Mouse (Mus musculus) limb, embryonic 14.5 days (tissue): ENCODE results near the gene Gm10715. TPM values are rescaled to one million over a fixed set of nuclear protein-coding genes. Genes with fewer than 3 reads are reported as not detected.
A peak's percentile ranks its signal among the peaks of the same experiment; 100 is the strongest.
"Not testable (repeated sequence)": the region's sequence is repeated elsewhere in the genome, so short reads cannot be mapped to it uniquely, and the experiment has no call there.

Experiments used
- ATAC-seq: fragments of 200-750 bp; cut with Nextera tagmentation; 2 replicates; pipeline ENCODE4 v1.8.0; 2017; ENCODE audit warnings: low read depth, moderate number of reproducible peaks, moderate TSS enrichment; ENCODE audit not compliant: low FRiP score
- DNase-seq: peaks from one replicate; pipeline ENCODE4 v3.0.0-alpha.2; 2015; ENCODE audit warnings: low spot score
- H3K27ac ChIP-seq: fragments of 300-500 bp; sonication (generic); replicated peaks from 2 replicates; pipeline ENCODE4 v1.5.1; 2014; ENCODE audit warnings: low read depth, mild to moderate bottlenecking, low read length, moderate library complexity, mixed read lengths
- H3K27me3 ChIP-seq: fragments of 300-500 bp; sonication (generic); 2 replicates; pipeline ENCODE4 v1.6.1; 2014; ENCODE audit warnings: low read length, mixed read lengths; ENCODE audit not compliant: control insufficient read depth, insufficient read depth
- H3K36me3 ChIP-seq: fragments of 300-500 bp; sonication (generic); 2 replicates; pipeline ENCODE4 v1.6.1; 2014; ENCODE audit warnings: mild to moderate bottlenecking, low read length, moderate library complexity, mixed read lengths; ENCODE audit not compliant: control insufficient read depth, insufficient read depth
- H3K4me1 ChIP-seq: fragments of 300-500 bp; sonication (generic); 2 replicates; pipeline ENCODE4 v1.6.1; 2014; ENCODE audit warnings: antibody characterized with exemption, low read length, mixed read lengths; ENCODE audit not compliant: control insufficient read depth, insufficient read depth
- H3K4me2 ChIP-seq: fragments of 300-500 bp; sonication (generic); replicated peaks from 2 replicates; pipeline ENCODE4 v1.6.1; 2014; ENCODE audit warnings: low read depth, mild to moderate bottlenecking, low read length, moderate library complexity; ENCODE audit not compliant: severe bottlenecking
- H3K4me3 ChIP-seq: fragments of 300-500 bp; sonication (generic); replicated peaks from 2 replicates; pipeline ENCODE4 v1.5.1; 2014; ENCODE audit warnings: low read length
- H3K9ac ChIP-seq: fragments of 300-500 bp; sonication (generic); 2 replicates; pipeline ENCODE4 v1.6.1; 2014; ENCODE audit warnings: mild to moderate bottlenecking, low read depth, low read length, moderate library complexity; ENCODE audit not compliant: severe bottlenecking
- H3K9me3 ChIP-seq: fragments of 300-500 bp; sonication (generic); 2 replicates; pipeline ENCODE4 v1.6.1; 2016; ENCODE audit warnings: low read length; ENCODE audit not compliant: control insufficient read depth
- WGBS: fragments of 180-500 bp; shearing (Covaris S2); extraction: QIAGEN DNeasy Blood & Tissue Kit; methylation state at CpG from one replicate; pipeline ENCODE4 v1.1.7; 2014; 5-methylcytosine and 5-hydroxymethylcytosine counted together
- polyA plus RNA-seq, 2 experiments: library from polyadenylated mRNA; depleted of rRNA in 1 of 2; stranded (reverse) in 1 of 2; unstranded in 1 of 2; fragments of >200 nt; fragmentation: Nextera tagmentation in 1 of 2; extraction: Ambion mirVana in 1 of 2; gene quantifications; 2 replicates each; pipeline versions ENCODE4 v1.2.1 to v1.2.3; 2012 to 2014

Gene Gm10715
- polyA plus RNA-seq, 2 experiments, result not detected

- H3K9ac ChIP-seq, ATAC-seq: not testable (repeated sequence)
Observed at GRCm38 (mm10) chr9:3009331-3009730, 27.3 kb upstream of the Gm10715 start.

GRCm38 (mm10) chr9:3012054-3012621, 24.5 kb upstream of the Gm10715 start:
- not testable (repeated sequence) for H3K27ac ChIP-seq, ATAC-seq, H3K27me3 ChIP-seq, H3K36me3 ChIP-seq, H3K4me3 ChIP-seq, H3K9ac ChIP-seq, DNase-seq, H3K9me3 ChIP-seq, H3K4me1 ChIP-seq, H3K4me2 ChIP-seq
- 77% methylated on average over 2 of the region's 7 CpGs for WGBS

More at GRCm38 (mm10) chr9:3009331-3009730, 27.3 kb upstream of the Gm10715 start:
- not testable (repeated sequence) for H3K4me2 ChIP-seq, H3K27ac ChIP-seq, H3K4me3 ChIP-seq, DNase-seq, H3K9me3 ChIP-seq, H3K4me1 ChIP-seq, H3K36me3 ChIP-seq, H3K27me3 ChIP-seq
- WGBS, result no CpG with 5 or more reads among the region's 5 CpGs

- not testable (repeated sequence) for H3K9ac ChIP-seq, DNase-seq, H3K4me2 ChIP-seq, H3K27me3 ChIP-seq, H3K36me3 ChIP-seq, H3K4me1 ChIP-seq, H3K9me3 ChIP-seq, H3K4me3 ChIP-seq, H3K27ac ChIP-seq
- no CpG with 5 or more reads among the region's 11 CpGs for WGBS
- ATAC-seq, result peak; percentile 54; the same call in 1 of the 2 replicates
Observed at GRCm38 (mm10) chr9:3012733-3013279, 23.9 kb upstream of the Gm10715 start, which contains the start of gene Gm10721. Gm10721 (plus strand) TSS chr9:3013140.

- not testable (repeated sequence) for H3K36me3 ChIP-seq, H3K4me1 ChIP-seq, ATAC-seq
Observed at GRCm38 (mm10) chr9:3015354-3015753, 21.3 kb upstream of the Gm10715 start, which contains the start of gene Gm10720. Gm10720 (plus strand) TSS chr9:3015654.

GRCm38 (mm10) chr9:3015896-3016295, 20.8 kb upstream of the Gm10715 start:
- H3K9ac ChIP-seq, H3K27me3 ChIP-seq, ATAC-seq, H3K27ac ChIP-seq, DNase-seq, H3K4me1 ChIP-seq, H3K4me2 ChIP-seq, H3K9me3 ChIP-seq, H3K4me3 ChIP-seq, H3K36me3 ChIP-seq: not testable (repeated sequence)
- WGBS, result 65% methylated on average over 4 of the region's 6 CpGs

More at GRCm38 (mm10) chr9:3015354-3015753, 21.3 kb upstream of the Gm10715 start, which contains the start of gene Gm10720:
- WGBS, result 60% methylated on average over 4 of the region's 9 CpGs
- not testable (repeated sequence) for H3K27me3 ChIP-seq, H3K9ac ChIP-seq, H3K27ac ChIP-seq, DNase-seq, H3K4me3 ChIP-seq, H3K4me2 ChIP-seq, H3K9me3 ChIP-seq

GRCm38 (mm10) chr9:3017108-3017507, 19.6 kb upstream of the Gm10715 start, which contains the start of gene Gm10719:
Gm10719 (plus strand) TSS chr9:3017408.
- H3K9ac ChIP-seq, H3K36me3 ChIP-seq, H3K9me3 ChIP-seq, H3K4me2 ChIP-seq, DNase-seq, H3K27me3 ChIP-seq, H3K4me1 ChIP-seq, H3K4me3 ChIP-seq, H3K27ac ChIP-seq, ATAC-seq: not testable (repeated sequence)
- WGBS, result 71% methylated on average over 1 of the region's 9 CpGs

- not testable (repeated sequence) for H3K4me1 ChIP-seq, H3K36me3 ChIP-seq, H3K27me3 ChIP-seq, H3K4me3 ChIP-seq, ATAC-seq, H3K27ac ChIP-seq, H3K4me2 ChIP-seq, DNase-seq, H3K9ac ChIP-seq, H3K9me3 ChIP-seq
- 59% methylated on average over 9 of the region's 9 CpGs for WGBS
Observed at GRCm38 (mm10) chr9:3018944-3019343, 17.7 kb upstream of the Gm10715 start.

GRCm38 (mm10) chr9:3019835-3020727, 16.6 kb upstream of the Gm10715 start:
- H3K9me3 ChIP-seq, H3K4me3 ChIP-seq, H3K27me3 ChIP-seq, H3K36me3 ChIP-seq, H3K27ac ChIP-seq, H3K4me2 ChIP-seq, H3K4me1 ChIP-seq, H3K9ac ChIP-seq, DNase-seq: not testable (repeated sequence)
- WGBS, result 75% methylated on average over 11 of the region's 19 CpGs
- ATAC-seq, result peak; percentile 56; the same call in 1 of the 2 replicates
